Mouse (Mus musculus) cerebellum, adult 8-10 months (tissue): ENCODE data around the gene Zfp446.
A peak's percentile ranks its signal among the peaks of the same experiment; 100 is the strongest.
"Not testable (repeated sequence)": the region's sequence is repeated elsewhere in the genome, so short reads cannot be mapped to it uniquely, and the experiment has no call there.

Experiments used
- DNase-seq: peaks from one replicate; pipeline ENCODE4 v3.0.0; 2022

Gene Zfp446

GRCm38 (mm10) chr7:12977682-12978389, at the start of gene Zfp446:
TSS of gene Zfp446 (plus strand) at chr7:12977848.
- DNase-seq = peak; percentile 99

- DNase-seq = no peak
Measured at GRCm38 (mm10) chr7:12933615-12934140, 44.0 kb upstream of the Zfp446 start.

GRCm38 (mm10) chr7:12934808-12935207, 42.8 kb upstream of the Zfp446 start:
- no peak for DNase-seq

GRCm38 (mm10) chr7:12937254-12937803, 40.3 kb upstream of the Zfp446 start:
- DNase-seq = not testable (repeated sequence)

- DNase-seq = no peak
Measured at GRCm38 (mm10) chr7:12940599-12940998, 37.0 kb upstream of the Zfp446 start.

- DNase-seq = no peak
Measured at GRCm38 (mm10) chr7:12943488-12943887, 34.2 kb upstream of the Zfp446 start.

GRCm38 (mm10) chr7:12949032-12949871, 28.4 kb upstream of the Zfp446 start:
- peak; percentile 94 for DNase-seq

GRCm38 (mm10) chr7:12949872-12950229, 27.8 kb upstream of the Zfp446 start:
- DNase-seq = no peak

- no peak for DNase-seq
Measured at GRCm38 (mm10) chr7:12954896-12955295, 22.8 kb upstream of the Zfp446 start.

- DNase-seq = no peak
Measured at GRCm38 (mm10) chr7:12957511-12957910, 20.1 kb upstream of the Zfp446 start.

GRCm38 (mm10) chr7:12958948-12959347, 18.7 kb upstream of the Zfp446 start:
- DNase-seq = no peak

GRCm38 (mm10) chr7:12959718-12960117, 17.9 kb upstream of the Zfp446 start:
- DNase-seq = no peak

GRCm38 (mm10) chr7:12961511-12962141, 16.0 kb upstream of the Zfp446 start:
- DNase-seq = no peak

- peak; percentile 89 for DNase-seq
Measured at GRCm38 (mm10) chr7:12965678-12966091, 12.0 kb upstream of the Zfp446 start, which contains the start of gene Zfp324. TSS of gene Zfp324 (plus strand) at chr7:12965838.

- peak; percentile 85 for DNase-seq
Measured at GRCm38 (mm10) chr7:12966104-12966845, 11.4 kb upstream of the Zfp446 start.

- DNase-seq = no peak
Measured at GRCm38 (mm10) chr7:12970906-12971305, 6.7 kb upstream of the Zfp446 start.

- DNase-seq = no peak
Measured at GRCm38 (mm10) chr7:12978931-12979722, 1.5 kb downstream of the Zfp446 start.

- no peak for DNase-seq
Measured at GRCm38 (mm10) chr7:12979776-12980175, 2.1 kb downstream of the Zfp446 start.

GRCm38 (mm10) chr7:12980291-12980690, 2.6 kb downstream of the Zfp446 start:
- DNase-seq = no peak

GRCm38 (mm10) chr7:12985724-12986123, 8.1 kb downstream of the Zfp446 start:
- DNase-seq = no peak

GRCm38 (mm10) chr7:12986906-12987305, 9.3 kb downstream of the Zfp446 start:
- no peak for DNase-seq
